In genomic region chr11:30617571-30618097, GRCm38 (mm10) we compare ENCODE assay signal across 12 mouse cellular contexts. TPM values are rescaled to one million over a fixed set of nuclear protein-coding genes. Genes with fewer than 3 reads are reported as not detected.
A peak's percentile ranks its signal among the peaks of the same experiment; 100 is the strongest.
DNase-seq lines count a peak whose midpoint lies in the region; ATAC-seq and TF ChIP-seq lines count a peak whose summit lies in the region.
"Had no signal": no experiment of that assay in that cellular context is flagged by ENCODE, and none has a peak within 500 bp of the region (broad histone marks: within the 10 kb centered on the region; RNA-seq: fewer than 3 reads in every experiment).

No protein-coding gene starts in this region.

- DNase-seq in hindbrain, embryonic 11.5 days (ENCODE audit: low spot score), result peak; percentile 2
- no peak for DNase-seq in hindbrain, embryonic 14.5 days (ENCODE audit: low spot score)
- no peak for DNase-seq in lung, adult 2 months
- DNase-seq in adrenal gland, postnatal 14 days, result peak; percentile 32
- DNase-seq in embryo, embryonic 9.5 days (ENCODE audit: extremely low spot score), result peak; percentile 33
- DNase-seq in thymus, postnatal 25 days, result no peak
- DNase-seq: cerebellum, adult 2 months; gastrocnemius, postnatal 25 days; heart, postnatal 4 days; thymus, adult 18-20 months had no signal

- ATAC-seq in hindbrain, embryonic 11.5 days (ENCODE audit: low FRiP score), result no peak
- ATAC-seq in hindbrain, embryonic 14.5 days (ENCODE audit: low FRiP score), result no peak
- ATAC-seq in lung, embryonic 16.5 days (ENCODE audit: low read depth), result peak; percentile 76; the same call in 1 of the 2 replicates

- H3K4me2 ChIP-seq in hindbrain, embryonic 11.5 days (replicated peaks; ENCODE audit: low read depth, low read length), result no peak overlapping the region
- no peak overlapping the region for H3K4me2 ChIP-seq in hindbrain, embryonic 14.5 days (replicated peaks)
- H3K4me2 ChIP-seq in lung, embryonic 16.5 days (ENCODE audit: low read depth, low read length), result no peak overlapping the region
- H3K4me2 ChIP-seq: heart, embryonic 12.5 days had no signal

- no peaks in the 10 kb centered on the region for H3K4me1 ChIP-seq in hindbrain, embryonic 11.5 days (replicated peaks; ENCODE audit: control insufficient read depth, insufficient read depth, low read length)
- no peaks in the 10 kb centered on the region for H3K4me1 ChIP-seq in hindbrain, embryonic 14.5 days (replicated peaks; ENCODE audit: control insufficient read depth, insufficient read depth, low read length)
- peaks cover 3% of the 10 kb centered on the region; the same call in 1 of the 2 replicates for H3K4me1 ChIP-seq in lung, embryonic 16.5 days (replicated peaks; ENCODE audit: control insufficient read depth, insufficient read depth, low read length)
- H3K4me1 ChIP-seq in lung, adult 2 months (ENCODE audit: control insufficient read depth, insufficient read depth, low read length), result no peaks in the 10 kb centered on the region; the same call in 1 of the 2 replicates

- TF ChIP-seq POLR2A in lung, adult 2 months (IDR thresholded peaks at IDR 0.05; ENCODE audit: borderline replicate concordance, extremely low read depth, low read depth, low read length), result no peak

- no peaks in the 10 kb centered on the region for H3K36me3 ChIP-seq in hindbrain, embryonic 11.5 days (ENCODE audit: control insufficient read depth, insufficient read depth, low read length)
- no peaks in the 10 kb centered on the region for H3K36me3 ChIP-seq in hindbrain, embryonic 14.5 days (replicated peaks; ENCODE audit: control insufficient read depth, insufficient read depth)
- no peaks in the 10 kb centered on the region for H3K36me3 ChIP-seq in lung, embryonic 16.5 days (ENCODE audit: control insufficient read depth, insufficient read depth, low read length)
- H3K36me3 ChIP-seq: heart, embryonic 12.5 days had no signal

- H3K4me3 ChIP-seq in hindbrain, embryonic 11.5 days (ENCODE audit: low read depth, low read length), result no peak overlapping the region
- no peak overlapping the region for H3K4me3 ChIP-seq in hindbrain, embryonic 14.5 days (replicated peaks; ENCODE audit: low read length)
- no peak overlapping the region for H3K4me3 ChIP-seq in lung, embryonic 16.5 days (ENCODE audit: low read length)
- H3K4me3 ChIP-seq in lung, adult 2 months (replicated peaks; ENCODE audit: extremely low read depth, low read depth, low read length), result no peak overlapping the region
- H3K4me3 ChIP-seq: heart, embryonic 12.5 days had no signal

- no peak overlapping the region for H3K27ac ChIP-seq in hindbrain, embryonic 11.5 days (ENCODE audit: low read depth, low read length)
- H3K27ac ChIP-seq in hindbrain, embryonic 14.5 days, result no peak overlapping the region
- peak overlapping the region; percentile 55 for H3K27ac ChIP-seq in lung, embryonic 16.5 days (ENCODE audit: low read length)

- 43% methylated on average over 2 of the region's 2 CpGs for WGBS in hindbrain, embryonic 11.5 days
- 40% methylated on average over 2 of the region's 2 CpGs for WGBS in hindbrain, embryonic 14.5 days
- WGBS in lung, embryonic 16.5 days, result 15% methylated on average over 2 of the region's 2 CpGs
- WGBS in lung, adult 2 months, result 39% methylated on average over 2 of the region's 2 CpGs

- no peak overlapping the region for H3K9ac ChIP-seq in hindbrain, embryonic 11.5 days (ENCODE audit: low read depth, low read length)
- no peak overlapping the region for H3K9ac ChIP-seq in hindbrain, embryonic 14.5 days
- H3K9ac ChIP-seq in lung, embryonic 16.5 days (ENCODE audit: low read length), result no peak overlapping the region
- H3K9ac ChIP-seq: heart, embryonic 12.5 days had no signal

- no peaks in the 10 kb centered on the region for H3K27me3 ChIP-seq in hindbrain, embryonic 11.5 days (ENCODE audit: control insufficient read depth, insufficient read depth, low read length)
- no peaks in the 10 kb centered on the region for H3K27me3 ChIP-seq in hindbrain, embryonic 14.5 days (ENCODE audit: control insufficient read depth, insufficient read depth, low read length)
- H3K27me3 ChIP-seq in lung, embryonic 16.5 days (ENCODE audit: control insufficient read depth, insufficient read depth, low read depth, low read length), result no peaks in the 10 kb centered on the region
- H3K27me3 ChIP-seq: heart, embryonic 12.5 days had no signal

- no peaks in the 10 kb centered on the region for H3K9me3 ChIP-seq in hindbrain, embryonic 11.5 days (ENCODE audit: control insufficient read depth, low read length)
- H3K9me3 ChIP-seq in hindbrain, embryonic 14.5 days (ENCODE audit: control insufficient read depth, low read length), result no peaks in the 10 kb centered on the region
- no peaks in the 10 kb centered on the region for H3K9me3 ChIP-seq in lung, embryonic 16.5 days (ENCODE audit: control insufficient read depth, low read length)
- H3K9me3 ChIP-seq: heart, embryonic 12.5 days had no signal

- TF ChIP-seq CTCF in lung, adult 2 months (IDR thresholded peaks at IDR 0.05; ENCODE audit: insufficient read depth, low read length), result no peak

RNA-seq across cellular contexts. Expression of gene Acyp2, which starts 31.8 kb away (rescaled TPM):
- polyA plus RNA-seq in hindbrain, embryonic 11.5 days (2014; fragmentation: Nextera tagmentation; extraction: Ambion mirVana), result 12.4 and 14.6 TPM in 2 replicates
- 32.2 and 35.7 TPM in 2 replicates for polyA plus RNA-seq in hindbrain, embryonic 14.5 days (2014; fragmentation: Nextera tagmentation; extraction: Ambion mirVana)
- 30.5 and 33.5 TPM in 2 replicates for polyA plus RNA-seq in lung, embryonic 16.5 days (2015; fragmentation: Nextera tagmentation; extraction: Ambion mirVana)
- polyA plus RNA-seq in lung, adult 2 months (2012; rRNA removed), result 6.1 and 10.3 TPM in 2 replicates
- 49.0 and 60.8 TPM in 2 replicates for total RNA-seq in adrenal gland, postnatal 14 days (2021)

Comparison
In these comparisons a context has a peak if more than half of its experiments do, and no peak if none do; other contexts are left out.
1. DNase-seq: peak in hindbrain, embryonic 11.5 days (single experiment), adrenal gland, postnatal 14 days (single experiment) and embryo, embryonic 9.5 days (single experiment); none in hindbrain, embryonic 14.5 days (single experiment), lung, adult 2 months (single experiment) and thymus, postnatal 25 days (single experiment).